In genomic region chr3:103852565-103853299, GRCm38 (mm10) we compare ENCODE assay signal across 8 mouse cellular contexts. TPM values are rescaled to one million over a fixed set of nuclear protein-coding genes. Genes with fewer than 3 reads are reported as not detected.
A peak's percentile ranks its signal among the peaks of the same experiment; 100 is the strongest.
DNase-seq lines count a peak whose midpoint lies in the region.

No protein-coding gene starts in this region.

- DNase-seq in layer of hippocampus, adult 9-11 months, result peak; percentile 13
- no peak for DNase-seq in layer of hippocampus, postnatal 36 days
- DNase-seq in MEL-GATA-1-ER (ENCODE audit: extremely low read depth, low read depth), result peak; percentile 62
- DNase-seq in c-Kit-positive CD71-positive TER-119-positive erythroid progenitor cells, embryonic 14.5 days (ENCODE audit: low spot score), result peak; percentile 40
- peak; percentile 51 to 64 for DNase-seq in heart, postnatal 10 days
- DNase-seq in lung, postnatal 10 days, result peak; percentile 84
- peak; percentile 73 to 78 for DNase-seq in spleen, postnatal 36 days (ENCODE audit: low spot score in 2 of 2)
- no peak for DNase-seq in ovary, postnatal 36 days (ENCODE audit: low spot score)

- intact Hi-C loops in heart, postnatal 10 days (cut with DNase I), result loop anchor here (2.0 kb wide), 1 partner anchor 36 kb away; no protein-coding TSS in a partner anchor

RNA-seq across cellular contexts. Expression of gene Ptpn22, which starts 6.9 kb away (rescaled TPM):
- 1 to 10 TPM; 1.1 to 1.6 TPM for total RNA-seq in layer of hippocampus, postnatal 36 days (2021)
- total RNA-seq in heart, postnatal 10 days (2021), result under 1 TPM; 0.47 to 0.72 TPM

RNA-seq across cellular contexts. Expression of gene Bcl2l15, which starts 20.3 kb away (rescaled TPM):
- 1 to 10 TPM; 1.5 to 2.1 TPM for total RNA-seq in layer of hippocampus, postnatal 36 days (2021)
- under 1 TPM in 1 of 2 experiments, not detected in 1; 0.32 TPM for total RNA-seq in heart, postnatal 10 days (2021)

RNA-seq across cellular contexts. Expression of gene Gm43064, which starts 43.4 kb away (rescaled TPM):
- under 1 TPM; 0.25 to 0.58 TPM for total RNA-seq in layer of hippocampus, postnatal 36 days (2021)
- total RNA-seq in heart, postnatal 10 days (2021), result not detected

RNA-seq across cellular contexts. Expression of gene Ap4b1, which starts 43.4 kb away (rescaled TPM):
- total RNA-seq in layer of hippocampus, postnatal 36 days (2021), result 10 to 100 TPM; 11.7 to 12.8 TPM
- total RNA-seq in heart, postnatal 10 days (2021), result 10 to 100 TPM; 11.5 to 14.0 TPM

RNA-seq across cellular contexts. Expression of gene Dclre1b, which starts 43.5 kb away (rescaled TPM):
- 10 to 100 TPM in 1 of 2 experiments, 1 to 10 TPM in 1; 5.9 to 14.0 TPM for total RNA-seq in layer of hippocampus, postnatal 36 days (2021)
- total RNA-seq in heart, postnatal 10 days (2021), result 10 to 100 TPM; 12.4 to 13.5 TPM

Comparison
In these comparisons a context has a peak if more than half of its experiments do, and no peak if none do; other contexts are left out.
1. DNase-seq: peak in layer of hippocampus, adult 9-11 months (single experiment), MEL-GATA-1-ER (single experiment), c-Kit-positive CD71-positive TER-119-positive erythroid progenitor cells, embryonic 14.5 days (single experiment), heart, postnatal 10 days (2 of 2), lung, postnatal 10 days (single experiment) and spleen, postnatal 36 days (2 of 2); none in layer of hippocampus, postnatal 36 days (0 of 2) and ovary, postnatal 36 days (single experiment).